Mouse (Mus musculus): ENCODE data around the gene Hps4.

DNA sequence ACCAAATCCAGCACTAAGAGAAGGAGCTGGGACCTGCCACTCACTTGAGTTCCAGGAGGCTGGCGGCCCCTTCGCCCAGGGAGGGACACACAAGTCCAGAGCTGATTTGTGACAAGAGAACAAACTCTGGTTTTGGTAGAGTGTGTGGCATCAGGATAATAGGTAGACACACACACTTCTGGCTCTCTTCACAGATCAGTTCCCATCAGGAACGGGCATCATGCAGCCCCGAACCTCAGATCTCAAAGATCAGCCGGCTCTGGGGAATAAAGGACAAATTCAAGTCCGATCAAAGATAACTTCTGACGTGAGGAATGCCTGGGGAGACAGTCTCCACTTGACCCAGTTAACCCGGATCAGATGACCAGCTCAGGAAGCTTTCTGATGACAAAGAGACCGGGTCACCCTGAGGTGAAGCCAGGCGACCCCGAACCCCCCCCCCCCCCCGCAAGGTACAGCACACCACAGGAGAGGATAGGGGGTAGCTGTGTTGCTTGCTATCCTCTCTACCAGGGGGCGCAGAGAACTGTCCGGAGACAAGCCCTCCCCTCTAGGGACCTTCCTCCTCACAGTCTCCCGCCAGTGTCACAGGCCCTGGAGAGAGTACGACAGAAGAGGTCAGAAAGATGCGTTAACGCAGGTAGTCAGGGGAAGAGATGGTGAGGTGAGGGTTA, 51.0 kb downstream of the Hps4 start:
- TF ChIP-seq CTCF (IDR thresholded peaks at IDR 0.05; ENCODE audit: low read depth, low read length), result no peak
- no peak for TF ChIP-seq POLR2A (IDR thresholded peaks at IDR 0.05; ENCODE audit: extremely low read depth, insufficient read depth, low read length)
